Mouse (Mus musculus): ENCODE results near the gene Cpn1.

Cpn1 gene

DNA sequence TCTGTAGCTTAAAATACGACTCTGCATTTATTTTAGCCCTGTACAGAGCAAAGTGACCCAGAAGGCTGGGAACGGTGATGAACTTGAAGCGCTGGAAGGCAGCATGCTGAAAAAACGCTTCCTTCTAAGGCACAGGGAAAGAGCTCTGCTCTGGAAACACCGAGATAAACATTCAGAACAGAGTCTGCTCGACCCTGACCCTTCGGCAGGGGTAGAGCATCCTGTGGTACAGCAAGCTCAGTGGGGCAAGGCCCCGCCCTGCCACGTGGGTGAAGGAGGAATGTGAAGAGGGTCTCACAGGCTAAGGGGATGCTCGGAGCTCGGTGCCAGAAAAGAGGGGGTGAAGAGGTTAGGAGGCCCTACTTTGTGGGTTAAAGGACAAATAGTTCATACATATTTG, 48.0 kb downstream of the Cpn1 start:
- DNase-seq, result no peak

GRCm38 (mm10) chr19:43930926-43931325, 55.4 kb downstream of the Cpn1 start:
- no peak for DNase-seq

DNA sequence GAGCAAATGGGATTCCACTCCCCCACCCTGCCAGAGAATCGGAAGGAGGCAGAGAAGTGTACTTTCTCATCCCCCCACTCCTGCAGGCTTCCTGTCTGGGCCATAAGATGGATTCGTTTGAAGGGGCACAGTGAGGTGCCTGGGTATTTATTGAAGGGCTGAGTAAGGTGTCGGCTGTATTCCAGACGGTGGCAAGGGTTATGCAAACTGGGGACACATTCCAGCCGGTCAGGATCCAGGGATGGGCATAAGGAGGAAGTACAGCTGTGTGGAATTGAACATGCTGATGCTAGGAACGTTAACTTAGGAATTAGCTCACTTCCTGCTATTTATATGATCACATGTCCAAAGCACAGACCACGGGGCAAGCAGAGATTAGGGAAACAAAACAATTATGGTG, 56.0 kb downstream of the Cpn1 start:
- DNase-seq, result no peak

DNA sequence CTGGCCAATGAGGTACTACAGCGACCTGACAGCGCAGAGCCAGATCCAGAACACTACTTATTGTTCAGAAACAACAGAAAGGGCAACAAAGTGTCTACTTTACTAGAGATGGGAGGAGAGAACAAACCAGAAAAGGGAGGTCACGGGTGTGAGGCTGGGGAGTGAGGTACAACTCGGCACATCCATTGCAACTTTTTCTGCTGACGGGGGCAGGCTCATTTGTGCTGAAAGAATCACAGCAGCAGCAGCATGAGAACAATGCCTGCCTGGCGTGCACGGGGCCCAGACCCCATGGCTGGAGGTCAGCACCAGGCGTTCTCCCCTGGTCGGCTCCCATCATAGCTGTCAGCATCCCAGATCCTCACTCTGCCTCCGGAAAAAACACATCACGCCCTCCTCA, 56.5 kb downstream of the Cpn1 start:
- no peak for DNase-seq

GRCm38 (mm10) chr19:43927967-43928366, 58.4 kb downstream of the Cpn1 start:
- no peak for DNase-seq

GRCm38 (mm10) chr19:43927057-43927456, 59.3 kb downstream of the Cpn1 start:
- DNase-seq, result no peak

- no peak for DNase-seq
These were observed 60.0 kb downstream of the Cpn1 start for GRCm38 (mm10) chr19:43926141-43926987.

DNA sequence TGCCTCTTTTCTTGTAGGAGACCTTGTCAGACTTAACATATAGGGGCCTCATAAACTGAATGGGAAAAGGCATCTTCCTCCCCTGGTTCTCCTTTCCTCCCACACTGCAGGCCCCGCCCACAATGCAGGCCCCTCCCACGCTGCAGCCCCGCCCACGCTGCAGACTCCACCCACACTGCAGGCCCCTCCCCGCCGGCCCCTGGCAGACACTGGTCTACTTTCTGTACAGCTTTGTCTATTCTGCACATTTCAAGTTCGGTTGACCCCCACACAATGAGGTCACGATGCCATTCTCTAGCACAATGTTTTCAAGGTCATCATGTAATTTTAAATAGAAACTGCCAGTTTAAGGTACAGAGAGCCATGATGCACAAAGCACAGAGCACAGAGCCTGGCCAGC, 62.0 kb downstream of the Cpn1 start:
- no peak for DNase-seq

GRCm38 (mm10) chr19:43922963-43923362, 63.4 kb downstream of the Cpn1 start:
- DNase-seq, result no peak

GRCm38 (mm10) chr19:43921410-43921809, 64.9 kb downstream of the Cpn1 start:
- no peak for DNase-seq

GRCm38 (mm10) chr19:43920453-43921300, 65.7 kb downstream of the Cpn1 start:
- no peak for DNase-seq

GRCm38 (mm10) chr19:43919841-43920240, 66.5 kb downstream of the Cpn1 start:
- DNase-seq, result no peak

DNA sequence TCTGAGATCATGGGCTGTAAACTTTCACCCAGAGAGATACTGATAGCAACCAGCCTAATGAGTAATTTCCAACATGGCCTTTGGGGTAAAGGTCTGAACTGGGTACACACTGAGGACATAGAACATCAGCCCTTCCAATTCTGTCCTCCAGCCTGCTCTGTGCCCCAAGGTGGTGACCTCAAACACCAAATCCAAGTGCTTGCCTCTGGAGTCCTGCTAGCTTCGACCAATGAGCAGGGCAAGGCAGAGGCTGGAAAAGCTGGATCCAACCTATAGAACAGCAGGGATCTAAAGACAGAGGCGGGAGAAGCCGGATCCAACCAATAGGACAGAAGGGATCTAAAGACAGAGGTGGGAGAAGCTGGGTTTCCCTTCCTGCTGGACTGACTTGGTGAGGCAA, 67.5 kb downstream of the Cpn1 start:
- no peak for DNase-seq

GRCm38 (mm10) chr19:43917763-43918162, 68.6 kb downstream of the Cpn1 start:
- DNase-seq, result no peak

GRCm38 (mm10) chr19:43917406-43917691, 69.0 kb downstream of the Cpn1 start:
- DNase-seq, result no peak

DNA sequence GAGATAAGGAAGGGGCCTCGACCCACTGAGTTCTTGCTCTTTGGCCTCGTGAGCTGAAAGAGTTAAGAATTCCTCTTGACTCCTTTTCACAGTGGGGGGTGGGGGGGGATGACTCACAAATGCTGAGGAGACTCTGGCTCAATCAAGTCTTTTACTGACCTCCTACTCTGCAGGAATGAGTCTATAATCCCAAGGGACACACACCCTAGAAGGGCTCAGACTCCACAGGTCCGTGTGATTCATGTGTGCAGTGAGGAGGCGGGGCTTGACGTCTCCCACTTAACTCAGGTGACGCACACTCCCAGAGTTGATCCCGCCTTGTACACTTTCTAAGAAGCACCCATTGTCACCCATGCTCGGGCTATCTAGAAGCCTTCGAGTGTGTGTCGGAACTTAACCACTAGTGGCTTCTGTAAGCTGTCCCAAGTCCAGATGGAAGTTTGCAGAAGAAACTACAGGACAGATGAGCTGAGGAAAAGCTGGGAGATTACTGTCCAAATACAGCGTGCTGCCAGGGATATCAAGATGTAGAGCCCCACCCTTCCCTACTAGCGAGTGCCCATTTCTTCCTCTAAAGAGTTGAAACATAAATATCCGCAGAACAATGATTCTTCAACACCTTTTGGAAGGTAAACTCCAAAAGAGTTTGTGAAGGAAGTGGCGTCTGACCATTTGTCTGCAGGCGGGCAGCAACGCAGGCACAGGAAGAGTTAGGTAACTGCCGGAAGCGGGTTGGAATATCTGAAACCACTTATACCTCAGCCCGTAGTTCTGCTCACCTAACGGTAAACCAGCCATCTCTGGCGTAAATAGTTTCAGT, 69.6 kb downstream of the Cpn1 start:
- peak; percentile 83 for DNase-seq

DNA sequence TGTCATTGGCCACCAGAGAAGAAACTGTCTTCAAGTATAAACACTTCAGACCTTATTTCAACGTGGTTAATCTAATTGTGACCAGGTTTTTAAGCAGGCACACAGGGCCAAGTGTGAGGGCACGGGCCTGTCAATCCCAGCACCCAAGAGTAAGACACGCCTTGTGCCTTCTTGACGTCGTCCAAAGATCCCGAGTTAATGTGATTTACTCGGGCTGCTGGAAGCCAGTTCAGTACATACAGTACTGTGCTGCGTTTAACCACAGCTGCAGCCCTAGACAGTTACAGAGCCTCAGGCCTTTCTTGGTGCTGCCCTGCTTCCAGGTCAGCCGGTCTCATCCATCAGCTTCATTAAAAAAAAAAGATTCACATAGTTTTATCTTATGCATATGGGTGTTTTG, 70.9 kb downstream of the Cpn1 start:
- no peak for DNase-seq

DNA sequence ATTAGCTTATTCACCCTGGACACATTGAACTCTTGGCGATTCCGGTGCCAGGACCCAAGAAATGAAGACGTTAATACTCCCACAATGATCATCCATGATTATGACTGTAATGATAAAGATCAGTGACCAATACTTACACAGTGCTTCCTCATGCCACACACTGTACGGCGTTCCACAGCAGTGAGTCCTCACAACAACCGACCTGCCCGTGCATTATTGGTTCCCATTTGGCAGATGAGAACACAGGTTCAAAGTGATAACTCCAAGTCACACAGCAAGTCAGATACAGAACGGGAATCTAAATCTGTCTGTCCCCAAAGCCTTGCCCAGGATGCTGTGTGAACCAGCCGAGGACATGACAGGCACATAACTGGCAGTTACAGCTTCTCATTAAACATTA, 71.4 kb downstream of the Cpn1 start:
- DNase-seq, result no peak

DNA sequence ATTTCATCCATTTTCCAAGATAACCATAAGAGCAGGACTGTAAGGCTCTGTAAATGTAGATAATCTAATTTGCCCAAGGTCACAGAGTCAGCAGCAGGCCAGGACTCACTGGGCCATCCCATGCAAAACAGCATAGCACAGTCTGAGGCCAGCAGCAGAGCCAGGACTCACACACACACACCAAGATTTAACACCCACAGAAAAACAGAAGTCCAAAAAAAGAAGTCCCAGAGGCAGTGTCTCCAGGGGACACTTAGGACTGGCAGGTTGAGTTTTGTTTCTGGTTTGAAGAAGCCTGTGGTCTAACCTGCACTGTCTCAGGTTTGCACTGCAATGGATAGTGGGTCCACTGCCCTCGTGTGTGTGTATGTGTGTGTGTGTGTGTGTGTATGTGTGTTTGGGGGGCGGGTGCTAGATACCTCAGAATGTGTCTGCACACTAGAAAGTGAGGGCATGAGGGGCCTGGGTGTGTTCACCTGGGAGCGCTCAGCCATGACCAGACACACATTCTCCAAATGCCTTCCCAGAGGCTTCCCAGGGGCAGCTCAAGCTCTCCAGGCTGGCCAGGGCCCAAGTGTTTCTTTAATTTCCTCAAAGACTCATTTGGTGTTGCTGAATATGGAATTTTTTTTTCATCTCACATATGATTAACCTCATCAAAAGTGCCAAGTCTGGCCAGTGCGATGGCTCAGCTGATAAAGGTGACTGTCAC, 73.4 kb downstream of the Cpn1 start:
- no peak for DNase-seq

- DNase-seq, result no peak
These were observed 79.9 kb downstream of the Cpn1 start for GRCm38 (mm10) chr19:43906492-43906891.

Measured in lung, postnatal 36 days (tissue).